Mouse (Mus musculus) kidney, adult 2 months (tissue): ENCODE measurements around the gene Hmgn1.

Experiments
- CTCF ChIP-seq: fragments of 200-500 bp; conservative IDR thresholded peaks from 2 replicates; pipeline ENCODE4 v1.5.1; 2011; ENCODE audit warnings: low read depth, mild to moderate bottlenecking, control low read depth, low read length, moderate library complexity, mixed read lengths; ENCODE audit not compliant: insufficient read depth, insufficient read length
- POLR2A ChIP-seq: fragments of 200-500 bp; IDR thresholded peaks from one replicate; pipeline ENCODE4 v1.6.1; 2011; ENCODE audit warnings: low read depth, low read length, control low read depth

DNA sequence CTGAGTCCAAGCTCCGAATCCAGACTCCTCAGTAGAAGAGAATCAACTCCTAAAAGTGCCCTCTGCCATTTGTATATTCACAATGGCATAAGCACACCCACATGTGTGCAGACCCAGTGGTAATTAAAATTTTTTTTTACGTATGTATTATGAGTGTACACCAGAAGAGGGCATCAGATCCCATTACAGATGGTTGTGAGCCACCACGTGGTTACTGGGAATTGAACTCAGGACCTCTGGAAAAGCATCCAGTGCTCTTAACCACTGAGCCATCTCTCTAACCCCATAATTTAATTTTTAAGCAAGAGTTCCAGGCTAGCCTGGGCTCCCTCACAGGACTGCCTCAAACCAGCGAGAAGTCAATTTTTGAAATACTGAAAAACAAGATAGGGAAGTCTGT is 40.1 kb downstream of the Hmgn1 start:
- TF ChIP-seq POLR2A, result no peak
- no peak for TF ChIP-seq CTCF
